Mouse (Mus musculus): ENCODE results near the gene Chst11.

DNA sequence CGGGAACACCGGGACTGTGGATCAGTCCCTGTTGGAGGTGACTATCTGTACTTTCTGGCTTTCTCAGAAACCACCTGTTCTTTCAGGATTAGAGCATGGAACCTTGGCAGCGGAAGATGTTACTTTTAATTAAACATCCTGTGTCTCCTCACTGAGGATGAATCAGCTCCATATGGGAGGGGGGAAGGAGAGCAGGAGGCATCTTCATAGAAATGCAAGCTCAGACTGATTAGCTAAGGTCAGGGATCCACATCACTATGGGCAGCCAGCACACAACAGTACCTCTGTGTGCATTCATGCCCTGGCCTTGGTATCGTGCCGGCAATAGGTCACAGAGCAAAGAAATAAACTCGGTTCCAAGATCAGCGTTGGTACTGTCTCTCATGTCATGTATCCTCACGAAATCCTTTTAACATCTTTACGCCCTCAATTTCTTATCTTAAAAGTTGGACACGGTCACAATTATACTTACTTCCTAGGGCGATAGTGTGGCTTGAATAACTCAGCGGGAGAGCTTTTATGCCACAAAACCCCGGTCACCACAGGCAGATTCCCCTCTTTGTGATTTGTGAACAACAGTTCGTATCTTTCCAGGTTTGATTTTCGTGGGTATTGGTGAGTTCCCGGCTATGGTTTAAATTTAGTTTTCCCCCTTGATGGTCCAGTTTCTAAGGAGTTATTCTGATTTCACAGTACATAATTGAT, 148.7 kb downstream of the Chst11 start:
- TF ChIP-seq EP300 (IDR thresholded peaks at IDR 0.05), result no peak
- TF ChIP-seq CTCF (IDR thresholded peaks at IDR 0.05), result no peak

Data from lung, postnatal 0 days (tissue).